Mouse (Mus musculus) regulatory T cell (primary cell): ENCODE results near the gene Gja3.

Experiments used
- in situ Hi-C: fragments of 300-600 bp; cut with MboI, MseI; formaldehyde crosslinking; loops from one replicate; pipeline ENCODE4 v1.15.1; 2025; ENCODE audit warnings: high pct_unique_total_duplicates

Gja3 gene

DNA sequence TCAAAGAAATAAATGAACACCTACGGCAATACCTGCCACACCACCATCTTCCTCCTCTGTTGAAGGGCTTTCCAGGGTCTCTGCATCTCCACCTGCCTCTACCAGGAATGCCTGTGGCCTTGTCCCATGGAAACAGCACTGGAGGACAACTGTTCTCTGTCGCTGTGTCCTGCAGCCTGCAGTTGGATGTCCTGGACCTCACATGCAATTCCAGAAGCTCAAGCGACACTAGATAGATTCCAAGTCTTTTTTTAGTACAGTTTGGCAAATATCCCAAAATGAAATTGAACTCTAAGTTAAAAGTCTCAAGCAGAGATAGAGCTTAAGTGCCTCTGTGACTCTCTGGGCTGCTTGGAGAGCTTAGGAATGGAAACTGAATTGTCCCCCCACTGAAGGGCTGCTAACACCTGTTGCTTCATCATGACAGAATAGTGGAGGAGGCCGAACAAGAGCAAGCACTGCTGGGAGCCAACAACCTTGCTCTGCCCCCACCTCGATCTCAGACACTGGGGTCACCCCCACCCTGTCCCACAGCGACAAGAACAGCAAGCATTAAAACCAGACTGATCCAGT, 22.9 kb downstream of the Gja3 start:
- in situ Hi-C loops = no loop called here

DNA sequence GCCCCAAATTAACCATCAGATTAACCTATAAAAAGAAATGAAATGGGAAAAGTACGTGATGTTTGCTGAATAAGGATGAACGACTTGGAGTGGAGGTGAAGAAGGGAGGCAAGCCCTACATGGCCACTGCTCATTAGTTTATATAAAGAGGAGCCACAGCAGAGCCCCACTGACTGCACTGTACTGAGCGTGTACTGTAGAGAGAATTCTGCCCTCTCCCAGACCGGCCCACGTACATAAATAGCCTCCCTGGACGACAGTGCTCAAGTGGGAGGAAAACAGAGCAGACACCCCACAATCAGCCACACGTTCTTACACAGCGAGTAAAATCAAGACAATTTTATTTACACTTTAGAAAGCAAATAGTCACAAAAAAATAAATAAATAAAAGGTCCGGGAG, 23.8 kb downstream of the Gja3 start:
- in situ Hi-C loops = no loop called here

DNA sequence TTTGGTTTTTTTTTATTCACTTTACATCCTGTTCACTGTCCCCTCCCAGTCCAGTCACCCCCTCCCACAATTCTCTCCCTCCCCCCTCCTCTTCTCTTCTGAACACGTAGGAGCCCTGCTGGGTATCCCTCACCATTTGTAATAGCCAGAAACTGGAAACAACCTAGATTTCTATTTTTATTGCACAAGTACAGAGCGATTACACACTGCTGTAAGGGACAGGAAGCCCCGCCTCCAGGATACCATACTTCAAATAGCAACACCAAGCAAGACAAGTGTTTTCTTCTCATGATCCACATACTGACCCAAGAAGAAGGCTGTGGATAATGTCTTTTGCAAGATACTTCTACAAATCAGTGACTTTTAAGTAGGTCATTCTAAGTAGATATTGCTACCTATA, 25.1 kb downstream of the Gja3 start:
- in situ Hi-C loops = no loop called here

DNA sequence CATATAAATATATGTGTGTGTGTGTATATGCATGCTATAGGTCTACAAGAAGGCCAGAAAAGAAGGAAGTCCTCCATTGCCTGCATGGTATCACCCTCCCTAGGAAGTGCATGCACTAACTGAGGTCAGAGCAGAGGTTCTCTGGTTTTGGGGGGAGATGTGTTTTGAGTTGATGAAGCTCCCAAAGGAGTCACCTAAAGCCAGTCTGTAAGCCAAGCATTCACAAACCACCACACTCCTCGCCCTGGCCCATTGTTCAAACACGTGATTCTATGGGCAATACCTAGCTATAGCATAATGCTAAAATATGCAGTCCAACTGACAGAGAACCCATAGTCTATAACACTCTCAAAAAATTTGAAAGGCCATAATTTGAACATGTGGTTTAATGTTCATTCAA, 39.5 kb downstream of the Gja3 start:
- in situ Hi-C loops = loop anchor here (25.0 kb wide), 1 partner anchor 856 kb away; the partner anchor contains the start of genes Gzmg and Gzmn

DNA sequence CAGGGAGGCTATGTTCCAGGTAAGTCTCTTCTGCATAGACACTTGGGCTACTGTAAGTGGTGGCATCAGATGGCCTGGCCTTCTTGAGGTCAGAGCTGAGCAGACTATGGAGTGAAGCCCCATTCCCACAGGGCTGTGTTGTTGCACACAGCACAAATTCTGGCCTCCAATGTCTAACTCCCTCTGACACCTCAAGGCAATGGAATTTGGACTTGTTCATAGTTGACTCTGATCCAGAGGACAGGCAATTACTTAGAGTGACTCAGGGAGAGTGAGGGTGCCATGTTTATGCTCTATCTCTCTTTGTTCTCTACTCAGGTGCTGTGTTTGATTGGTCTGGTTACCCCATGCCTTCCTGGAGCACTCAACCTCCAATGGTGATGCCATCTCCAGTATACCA, 41.1 kb downstream of the Gja3 start:
- in situ Hi-C loops = loop anchor here (25.0 kb wide), 1 partner anchor 855 kb away; the partner anchor contains the start of genes Gzmg and Gzmn

DNA sequence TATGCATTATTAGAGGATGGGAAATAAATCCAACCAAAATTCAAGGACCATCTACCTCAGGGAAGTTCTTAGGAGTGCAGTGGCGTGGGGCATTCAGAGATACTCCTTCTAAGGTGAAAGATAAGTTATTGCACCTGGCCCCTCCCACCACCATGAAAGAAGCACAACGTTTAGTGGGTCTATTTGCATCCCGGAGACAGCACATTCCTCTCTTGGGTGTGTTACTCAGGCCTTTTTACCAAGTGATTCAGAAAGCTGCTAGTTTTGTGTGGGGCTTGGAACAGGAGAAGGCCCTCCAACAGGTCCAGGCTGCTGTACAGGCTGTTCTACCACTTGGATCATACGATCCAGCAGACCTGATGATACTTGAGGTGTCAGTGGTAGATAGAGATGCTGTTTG, 69.3 kb downstream of the Gja3 start:
- in situ Hi-C loops = loop anchor here (10.0 kb wide), 2 partner anchors 276 to 1096 kb away; no protein-coding TSS in a partner anchor
